Mouse (Mus musculus): Measurements from ENCODE around the gene Atad2b. TPM values are rescaled to one million over a fixed set of nuclear protein-coding genes. Genes with fewer than 3 reads are reported as not detected.

Gene Atad2b
- total and polyA plus RNA-seq, 3 experiments = 6.9 to 10.3 (median 7.3) TPM

- Histone ChIP-seq H3K27ac (ENCODE audit: insufficient read depth, low read depth) (no peak overlapping the region), H3K4me3 (replicated peaks in 1 of 3; ENCODE audit: low read depth in 2 of 3, low read length in 2 of 3, poor library complexity in 1 of 3) (no peak overlapping the region), H3K4me1 (ENCODE audit: control insufficient read depth in 1 of 2, insufficient read depth in 2 of 2) (no peaks in the 10 kb centered on the region), H3K9ac (ENCODE audit: insufficient read depth, low read depth) (no peak overlapping the region), H3K79me2 (replicated peaks; ENCODE audit: control insufficient read depth, extremely low read depth, insufficient read depth, poor library complexity, severe bottlenecking) (peaks cover 8% of the 10 kb centered on the region; the same call in 1 of the 2 replicates), H3K27me3 (replicated peaks) (no peaks in the 10 kb centered on the region), H3K9me3 (replicated peaks; ENCODE audit: low read length) (no peaks in the 10 kb centered on the region), H3K4me2 (ENCODE audit: insufficient read depth, low read depth, poor library complexity, severe bottlenecking) (no peak overlapping the region), H3K36me3 (replicated peaks in 1 of 2; ENCODE audit: control insufficient read depth in 1 of 2, insufficient read depth in 1 of 2, low read length in 1 of 2) (peaks cover 0 to 7% of the 10 kb centered on the region in 2 experiments)
- TF ChIP-seq HCFC1 (IDR thresholded peaks at IDR 0.05; ENCODE audit: low read depth, low read length) (no peak), MEF2A (IDR thresholded peaks at IDR 0.05; ENCODE audit: borderline replicate concordance, low read depth, low read length) (no peak), ZNF384 (IDR thresholded peaks at IDR 0.05; ENCODE audit: low read depth, low read length) (no peak)
- dilution Hi-C loops (cut with MboI; ENCODE audit: extremely low pct_ligation_motif_present, extremely low pct_unique_long_range_greater_than_20kb, low sequenced_read_pairs) = no loop called here
- in situ Hi-C loops (cut with MboI; ENCODE audit: low pct_ligation_motif_present, low pct_unique_long_range_greater_than_20kb, low sequenced_read_pairs) = no loop called here
- no peak for DNase-seq (ENCODE audit: extremely low read depth)
These were observed 13.8 kb downstream of the Atad2b start for GRCm38 (mm10) chr12:4930820-4931548.

GRCm38 (mm10) chr12:4952272-4952671 is 35.1 kb downstream of the Atad2b start:
- DNase-seq (ENCODE audit: extremely low read depth) = no peak
- H3K79me2 ChIP-seq (replicated peaks; ENCODE audit: control insufficient read depth, extremely low read depth, insufficient read depth, poor library complexity, severe bottlenecking) = no peaks in the 10 kb centered on the region
- H3K4me3 ChIP-seq (replicated peaks in 1 of 3; ENCODE audit: low read depth in 2 of 3, low read length in 2 of 3, poor library complexity in 1 of 3) = no peak overlapping the region
- no peak overlapping the region for H3K27ac ChIP-seq (ENCODE audit: insufficient read depth, low read depth)
- TF ChIP-seq SMC3 (IDR thresholded peaks at IDR 0.05; ENCODE audit: low read depth, low read length) = no peak
- no peak for TF ChIP-seq POLR2A (IDR thresholded peaks at IDR 0.05; ENCODE audit: low read depth, low read length)
- no peak for TF ChIP-seq JUND (conservative IDR thresholded peaks at IDR 0.05; ENCODE audit: low read depth, low read length)
- no peak for TF ChIP-seq ZC3H11A (IDR thresholded peaks at IDR 0.05; ENCODE audit: low read depth, low read length)
- TF ChIP-seq ZKSCAN1 (IDR thresholded peaks at IDR 0.05; ENCODE audit: borderline replicate concordance, low read depth, low read length) = no peak
- no peak for TF ChIP-seq RAD21 (IDR thresholded peaks at IDR 0.05; ENCODE audit: low read depth, low read length)
- TF ChIP-seq PAX5 (IDR thresholded peaks at IDR 0.05; ENCODE audit: low read length) = no peak
- dilution Hi-C loops (cut with MboI; ENCODE audit: extremely low pct_ligation_motif_present, extremely low pct_unique_long_range_greater_than_20kb, low sequenced_read_pairs) = no loop called here
- no peak overlapping the region for H3K4me2 ChIP-seq (ENCODE audit: insufficient read depth, low read depth, poor library complexity, severe bottlenecking)
- no peak overlapping the region for H3K9ac ChIP-seq (ENCODE audit: insufficient read depth, low read depth)
- no peaks in the 10 kb centered on the region for H3K4me1 ChIP-seq (ENCODE audit: control insufficient read depth in 1 of 2, insufficient read depth in 2 of 2)
- in situ Hi-C loops (cut with MboI; ENCODE audit: low pct_ligation_motif_present, low pct_unique_long_range_greater_than_20kb, low sequenced_read_pairs) = no loop called here
- no peaks in the 10 kb centered on the region for H3K9me3 ChIP-seq (replicated peaks; ENCODE audit: low read length)
- H3K36me3 ChIP-seq (replicated peaks in 1 of 2; ENCODE audit: control insufficient read depth in 1 of 2, insufficient read depth in 1 of 2, low read length in 1 of 2) = peaks cover 19 to 55% of the 10 kb centered on the region in 2 experiments
- no peaks in the 10 kb centered on the region for H3K27me3 ChIP-seq (replicated peaks)

DNA sequence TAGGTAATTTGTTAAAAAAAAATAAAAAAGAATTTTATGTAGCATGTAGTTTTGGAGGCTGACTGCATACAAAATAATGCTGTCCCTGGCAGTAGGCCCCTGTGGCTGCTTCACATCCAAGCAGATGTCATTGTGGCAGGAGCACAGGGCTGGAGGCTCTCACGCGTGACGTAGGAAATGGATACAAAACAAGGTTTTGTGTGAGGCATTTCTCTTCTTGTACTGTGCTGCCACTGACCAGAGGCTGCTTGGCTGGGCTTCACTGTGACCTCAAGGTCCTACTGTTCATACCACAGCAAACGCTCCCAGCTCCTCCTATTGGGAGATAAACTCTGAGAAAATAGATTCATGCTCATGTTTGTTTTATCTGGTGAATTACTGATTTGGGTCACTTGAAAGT is 36.0 kb downstream of the Atad2b start:
- TF ChIP-seq JUND (conservative IDR thresholded peaks at IDR 0.05; ENCODE audit: low read depth, low read length) (no peak), ZC3H11A (IDR thresholded peaks at IDR 0.05; ENCODE audit: low read depth, low read length) (no peak), ELF1 (IDR thresholded peaks at IDR 0.05; ENCODE audit: low read depth, low read length) (no peak), TBP (conservative IDR thresholded peaks at IDR 0.05; ENCODE audit: low read depth, low read length) (no peak), RAD21 (IDR thresholded peaks at IDR 0.05; ENCODE audit: low read depth, low read length) (no peak), CTCF (conservative IDR thresholded peaks at IDR 0.05 in 1 of 2, IDR thresholded peaks at IDR 0.05 in 1 of 2; ENCODE audit: low read depth in 2 of 2, low read length in 2 of 2) (no peak), NRF1 (IDR thresholded peaks at IDR 0.05; ENCODE audit: low read depth, low read length) (no peak), SMC3 (IDR thresholded peaks at IDR 0.05; ENCODE audit: low read depth, low read length) (no peak), PAX5 (IDR thresholded peaks at IDR 0.05; ENCODE audit: low read length) (no peak), KAT2A (IDR thresholded peaks at IDR 0.05; ENCODE audit: insufficient replicate concordance, low read length) (no peak), SIN3A (IDR thresholded peaks at IDR 0.05; ENCODE audit: low read length) (no peak), BHLHE40 (IDR thresholded peaks at IDR 0.05; ENCODE audit: low read depth, low read length) (no peak), POLR2A (IDR thresholded peaks at IDR 0.05; ENCODE audit: low read depth, low read length) (no peak), USF2 (conservative IDR thresholded peaks at IDR 0.05; ENCODE audit: low read depth, low read length) (no peak)
- in situ Hi-C loops (cut with MboI; ENCODE audit: low pct_ligation_motif_present, low pct_unique_long_range_greater_than_20kb, low sequenced_read_pairs) = no loop called here
- dilution Hi-C loops (cut with MboI; ENCODE audit: extremely low pct_ligation_motif_present, extremely low pct_unique_long_range_greater_than_20kb, low sequenced_read_pairs) = no loop called here

More for the DNA sequence above, 36.0 kb downstream of the Atad2b start:
- peaks cover 19 to 49% of the 10 kb centered on the region in 2 experiments for H3K36me3 ChIP-seq (replicated peaks in 1 of 2; ENCODE audit: control insufficient read depth in 1 of 2, insufficient read depth in 1 of 2, low read length in 1 of 2)
- H3K27ac ChIP-seq (ENCODE audit: insufficient read depth, low read depth) = no peak overlapping the region
- no peaks in the 10 kb centered on the region for H3K4me1 ChIP-seq (ENCODE audit: control insufficient read depth in 1 of 2, insufficient read depth in 2 of 2)
- H3K9ac ChIP-seq (ENCODE audit: insufficient read depth, low read depth) = no peak overlapping the region
- DNase-seq (ENCODE audit: extremely low read depth) = no peak
- H3K79me2 ChIP-seq (replicated peaks; ENCODE audit: control insufficient read depth, extremely low read depth, insufficient read depth, poor library complexity, severe bottlenecking) = no peaks in the 10 kb centered on the region
- H3K4me3 ChIP-seq (replicated peaks in 1 of 3; ENCODE audit: low read depth in 2 of 3, low read length in 2 of 3, poor library complexity in 1 of 3) = no peak overlapping the region
- no peak overlapping the region for H3K4me2 ChIP-seq (ENCODE audit: insufficient read depth, low read depth, poor library complexity, severe bottlenecking)
- H3K9me3 ChIP-seq (replicated peaks; ENCODE audit: low read length) = no peaks in the 10 kb centered on the region
- no peaks in the 10 kb centered on the region for H3K27me3 ChIP-seq (replicated peaks)
